Mouse (Mus musculus): ENCODE measurements around the gene Cdc42ep2. TPM values are rescaled to one million over a fixed set of nuclear protein-coding genes. Genes with fewer than 3 reads are reported as not detected.

Gene Cdc42ep2
- polyA plus RNA-seq, 1 experiment from 2014 or later = 2.2 TPM

GRCm38 (mm10) chr19:5878362-5878722 is 46.3 kb downstream of the Cdc42ep2 start:
- Histone ChIP-seq H3K4me3 (peak overlapping the region; percentile 31; the same call in 1 of the 2 replicates), H3K9me3 (no peaks in the 10 kb centered on the region), H3K27me3 (replicated peaks; ENCODE audit: low read depth, poor library complexity, severe bottlenecking) (no peaks in the 10 kb centered on the region), H3K27ac (replicated peaks) (peak overlapping the region; percentile 58; the same call in 1 of the 2 replicates), H3K36me3 (replicated peaks) (no peaks in the 10 kb centered on the region), H3K4me1 (peaks cover 37% of the 10 kb centered on the region)
- WGBS = 85% methylated on average over 7 of the region's 7 CpGs
- DNase-seq (ENCODE audit: low spot score) = no peak

GRCm38 (mm10) chr19:5877618-5878361 is 46.8 kb downstream of the Cdc42ep2 start, which contains the start of gene Slc25a45:
Slc25a45 (plus strand) TSS chr19:5877808.
- H3K4me3 ChIP-seq = peak within 1 kb of the TSS; percentile 31; the same call in 1 of the 2 replicates
- H3K27ac ChIP-seq (replicated peaks) = peak within 1 kb of the TSS; percentile 58

GRCm38 (mm10) chr19:5874969-5875480 is 49.6 kb downstream of the Cdc42ep2 start, which contains the start of gene Frmd8:
Frmd8 (minus strand) TSS chr19:5875274.
- H3K36me3 ChIP-seq (replicated peaks) = peaks cover 24% of the 10 kb centered on the region
- DNase-seq (ENCODE audit: low spot score) = peak; percentile 93
- H3K27me3 ChIP-seq (replicated peaks; ENCODE audit: low read depth, poor library complexity, severe bottlenecking) = no peaks in the 10 kb centered on the region
- H3K27ac ChIP-seq (replicated peaks) = peak within 1 kb of the TSS; percentile 88
- peaks cover 68% of the 10 kb centered on the region for H3K4me1 ChIP-seq
- under 1% methylated on average over 37 of the region's 37 CpGs for WGBS
- H3K4me3 ChIP-seq = peak within 1 kb of the TSS; percentile 83
- no peaks in the 10 kb centered on the region for H3K9me3 ChIP-seq

More at GRCm38 (mm10) chr19:5877618-5878361, 46.8 kb downstream of the Cdc42ep2 start, which contains the start of gene Slc25a45:
- peaks cover 42% of the 10 kb centered on the region for H3K4me1 ChIP-seq
- peaks cover 5% of the 10 kb centered on the region for H3K36me3 ChIP-seq (replicated peaks)
- H3K27me3 ChIP-seq (replicated peaks; ENCODE audit: low read depth, poor library complexity, severe bottlenecking) = no peaks in the 10 kb centered on the region
- 47% methylated on average over 15 of the region's 15 CpGs for WGBS
- no peaks in the 10 kb centered on the region for H3K9me3 ChIP-seq
- peak; percentile 79 for DNase-seq (ENCODE audit: low spot score)

GRCm38 (mm10) chr19:5874391-5874968 is 50.1 kb downstream of the Cdc42ep2 start:
- WGBS = 15% methylated on average over 13 of the region's 13 CpGs
- no peak for DNase-seq (ENCODE audit: low spot score)
- H3K27me3 ChIP-seq (replicated peaks; ENCODE audit: low read depth, poor library complexity, severe bottlenecking) = no peaks in the 10 kb centered on the region
- peaks cover 29% of the 10 kb centered on the region for H3K36me3 ChIP-seq (replicated peaks)
- peak overlapping the region; percentile 83 for H3K4me3 ChIP-seq
- peaks cover 71% of the 10 kb centered on the region for H3K4me1 ChIP-seq
- H3K27ac ChIP-seq (replicated peaks) = peak overlapping the region; percentile 88
- no peaks in the 10 kb centered on the region for H3K9me3 ChIP-seq

- Histone ChIP-seq H3K4me1 (peaks cover 64% of the 10 kb centered on the region), H3K4me3 (peak overlapping the region; percentile 83; the same call in 1 of the 2 replicates), H3K27ac (replicated peaks) (peak overlapping the region; percentile 30; the same call in 1 of the 2 replicates), H3K36me3 (replicated peaks) (peaks cover 44% of the 10 kb centered on the region), H3K27me3 (replicated peaks; ENCODE audit: low read depth, poor library complexity, severe bottlenecking) (no peaks in the 10 kb centered on the region), H3K9me3 (no peaks in the 10 kb centered on the region)
- WGBS = 89% methylated on average over 19 of the region's 19 CpGs
- DNase-seq (ENCODE audit: low spot score) = no peak
These were observed 51.6 kb downstream of the Cdc42ep2 start for GRCm38 (mm10) chr19:5872931-5873556.

GRCm38 (mm10) chr19:5872528-5872927 is 52.1 kb downstream of the Cdc42ep2 start:
- Histone ChIP-seq H3K4me1 (peaks cover 63% of the 10 kb centered on the region), H3K27ac (replicated peaks) (peak overlapping the region; percentile 30; the same call in 1 of the 2 replicates), H3K36me3 (replicated peaks) (peaks cover 49% of the 10 kb centered on the region), H3K4me3 (peak overlapping the region; percentile 83; the same call in 1 of the 2 replicates), H3K27me3 (replicated peaks; ENCODE audit: low read depth, poor library complexity, severe bottlenecking) (no peaks in the 10 kb centered on the region), H3K9me3 (no peaks in the 10 kb centered on the region)
- WGBS = 89% methylated on average over 4 of the region's 4 CpGs
- DNase-seq (ENCODE audit: low spot score) = no peak

GRCm38 (mm10) chr19:5871683-5872082 is 52.9 kb downstream of the Cdc42ep2 start:
- peaks cover 57% of the 10 kb centered on the region for H3K36me3 ChIP-seq (replicated peaks)
- H3K4me1 ChIP-seq = peaks cover 61% of the 10 kb centered on the region
- no peak for DNase-seq (ENCODE audit: low spot score)

GRCm38 (mm10) chr19:5871273-5871672 is 53.3 kb downstream of the Cdc42ep2 start:
- Histone ChIP-seq H3K36me3 (replicated peaks) (peaks cover 61% of the 10 kb centered on the region), H3K4me1 (peaks cover 61% of the 10 kb centered on the region), H3K27me3 (replicated peaks; ENCODE audit: low read depth, poor library complexity, severe bottlenecking) (no peaks in the 10 kb centered on the region), H3K4me3 (peak overlapping the region; percentile 45), H3K27ac (replicated peaks) (peak overlapping the region; percentile 89), H3K9me3 (no peaks in the 10 kb centered on the region)
- WGBS = 4% methylated on average over 7 of the region's 7 CpGs
- DNase-seq (ENCODE audit: low spot score) = peak; percentile 84

More at GRCm38 (mm10) chr19:5871683-5872082, 52.9 kb downstream of the Cdc42ep2 start:
- peak overlapping the region; percentile 45 for H3K4me3 ChIP-seq
- no peaks in the 10 kb centered on the region for H3K9me3 ChIP-seq
- peak overlapping the region; percentile 89 for H3K27ac ChIP-seq (replicated peaks)
- WGBS = 42% methylated on average over 6 of the region's 6 CpGs
- H3K27me3 ChIP-seq (replicated peaks; ENCODE audit: low read depth, poor library complexity, severe bottlenecking) = no peaks in the 10 kb centered on the region

- WGBS = 88% methylated on average over 6 of the region's 6 CpGs
- H3K36me3 ChIP-seq (replicated peaks) = peaks cover 91% of the 10 kb centered on the region
These were observed 56.5 kb downstream of the Cdc42ep2 start for GRCm38 (mm10) chr19:5868096-5868495.

More at GRCm38 (mm10) chr19:5868096-5868495, 56.5 kb downstream of the Cdc42ep2 start:
- no peak for DNase-seq (ENCODE audit: low spot score)
- H3K27ac ChIP-seq (replicated peaks) = 0 out of 2 replicates have a peak overlapping the region, but pooled peaks have one; percentile 11
- no peak overlapping the region for H3K4me3 ChIP-seq
- H3K9me3 ChIP-seq = no peaks in the 10 kb centered on the region
- H3K4me1 ChIP-seq = peaks cover 39% of the 10 kb centered on the region
- H3K27me3 ChIP-seq (replicated peaks; ENCODE audit: low read depth, poor library complexity, severe bottlenecking) = no peaks in the 10 kb centered on the region

Other genes with a start within 250 kb of the Cdc42ep2 start
- 32.1 and 34.0 TPM in 2 replicates for gene Map3k11, start 236.1 kb downstream of the Cdc42ep2 start, polyA plus RNA-seq (2016; fragmentation: Nextera tagmentation; extraction: Ambion mirVana)
- gene Pcnx3, start 235.9 kb downstream of the Cdc42ep2 start, polyA plus RNA-seq (2016; fragmentation: Nextera tagmentation; extraction: Ambion mirVana) = 30.3 and 30.6 TPM in 2 replicates
- gene Kcnk7, start 220.4 kb downstream of the Cdc42ep2 start, polyA plus RNA-seq (2016; fragmentation: Nextera tagmentation; extraction: Ambion mirVana) = 0.19 and 0.23 TPM in 2 replicates
- gene Ehbp1l1, start 198.5 kb downstream of the Cdc42ep2 start, polyA plus RNA-seq (2016; fragmentation: Nextera tagmentation; extraction: Ambion mirVana) = 7.9 and 8.0 TPM in 2 replicates
- 147 and 151 TPM in 2 replicates for gene Fam89b, start 195.2 kb downstream of the Cdc42ep2 start, polyA plus RNA-seq (2016; fragmentation: Nextera tagmentation; extraction: Ambion mirVana)
- gene Ltbp3, start 183.9 kb downstream of the Cdc42ep2 start, polyA plus RNA-seq (2016; fragmentation: Nextera tagmentation; extraction: Ambion mirVana) = 3.4 and 3.5 TPM in 2 replicates
- 72.0 and 74.9 TPM in 2 replicates for gene Scyl1, start 153.4 kb downstream of the Cdc42ep2 start, polyA plus RNA-seq (2016; fragmentation: Nextera tagmentation; extraction: Ambion mirVana)
- gene Frmd8, start 49.5 kb downstream of the Cdc42ep2 start, polyA plus RNA-seq (2016; fragmentation: Nextera tagmentation; extraction: Ambion mirVana) = 44.6 and 45.4 TPM in 2 replicates
- gene Slc25a45, start 47.0 kb downstream of the Cdc42ep2 start, polyA plus RNA-seq (2016; fragmentation: Nextera tagmentation; extraction: Ambion mirVana) = 2.5 and 2.9 TPM in 2 replicates
- 6.8 and 7.4 TPM in 2 replicates for gene Tigd3, start 30.7 kb downstream of the Cdc42ep2 start, polyA plus RNA-seq (2016; fragmentation: Nextera tagmentation; extraction: Ambion mirVana)
- 231 and 251 TPM in 2 replicates for gene Dpf2, start 11.8 kb downstream of the Cdc42ep2 start, polyA plus RNA-seq (2016; fragmentation: Nextera tagmentation; extraction: Ambion mirVana)
- 119 and 120 TPM in 2 replicates for gene Pola2, start 39.4 kb upstream of the Cdc42ep2 start, polyA plus RNA-seq (2016; fragmentation: Nextera tagmentation; extraction: Ambion mirVana)
- not detected in 2 replicates for gene Slc22a20, start 61.3 kb upstream of the Cdc42ep2 start, polyA plus RNA-seq (2016; fragmentation: Nextera tagmentation; extraction: Ambion mirVana)
- 2.9 and 3.2 TPM in 2 replicates for gene Capn1, start 91.1 kb upstream of the Cdc42ep2 start, polyA plus RNA-seq (2016; fragmentation: Nextera tagmentation; extraction: Ambion mirVana)
- 34.5 and 38.1 TPM in 2 replicates for gene Syvn1, start 121.8 kb upstream of the Cdc42ep2 start, polyA plus RNA-seq (2016; fragmentation: Nextera tagmentation; extraction: Ambion mirVana)
- gene Mrpl49, start 133.0 kb upstream of the Cdc42ep2 start, polyA plus RNA-seq (2016; fragmentation: Nextera tagmentation; extraction: Ambion mirVana) = 82.5 and 84.6 TPM in 2 replicates
- 831 and 861 TPM in 2 replicates for gene Fau, start 133.0 kb upstream of the Cdc42ep2 start, polyA plus RNA-seq (2016; fragmentation: Nextera tagmentation; extraction: Ambion mirVana)
- gene Znhit2, start 136.4 kb upstream of the Cdc42ep2 start, polyA plus RNA-seq (2016; fragmentation: Nextera tagmentation; extraction: Ambion mirVana) = 33.8 and 35.6 TPM in 2 replicates
- 30.3 and 31.4 TPM in 2 replicates for gene Tm7sf2, start 143.6 kb upstream of the Cdc42ep2 start, polyA plus RNA-seq (2016; fragmentation: Nextera tagmentation; extraction: Ambion mirVana)
- 70.5 and 71.9 TPM in 2 replicates for gene Vps51, start 152.4 kb upstream of the Cdc42ep2 start, polyA plus RNA-seq (2016; fragmentation: Nextera tagmentation; extraction: Ambion mirVana)
- not detected in 2 replicates for gene Tmem262, start 155.2 kb upstream of the Cdc42ep2 start, polyA plus RNA-seq (2016; fragmentation: Nextera tagmentation; extraction: Ambion mirVana)
- 2.0 TPM in 2 replicates for gene Gm28374, start 157.4 kb upstream of the Cdc42ep2 start, polyA plus RNA-seq (2016; fragmentation: Nextera tagmentation; extraction: Ambion mirVana)
- gene Zfpl1, start 160.1 kb upstream of the Cdc42ep2 start, polyA plus RNA-seq (2016; fragmentation: Nextera tagmentation; extraction: Ambion mirVana) = 75.7 and 79.7 TPM in 2 replicates
- 66.2 and 70.1 TPM in 2 replicates for gene Cdca5, start 160.2 kb upstream of the Cdc42ep2 start, polyA plus RNA-seq (2016; fragmentation: Nextera tagmentation; extraction: Ambion mirVana)
- gene AC131692.1, start 169.6 kb upstream of the Cdc42ep2 start, polyA plus RNA-seq (2016; fragmentation: Nextera tagmentation; extraction: Ambion mirVana) = 0.41 and 0.56 TPM in 2 replicates
- 0.87 and 0.89 TPM in 2 replicates for gene Naaladl1, start 181.0 kb upstream of the Cdc42ep2 start, polyA plus RNA-seq (2016; fragmentation: Nextera tagmentation; extraction: Ambion mirVana)
- 66.1 and 67.7 TPM in 2 replicates for gene Sac3d1, start 193.8 kb upstream of the Cdc42ep2 start, polyA plus RNA-seq (2016; fragmentation: Nextera tagmentation; extraction: Ambion mirVana)
- 29.1 and 30.2 TPM in 2 replicates for gene Snx15, start 203.5 kb upstream of the Cdc42ep2 start, polyA plus RNA-seq (2016; fragmentation: Nextera tagmentation; extraction: Ambion mirVana)
- not detected in 2 replicates for gene Batf2, start 216.2 kb upstream of the Cdc42ep2 start, polyA plus RNA-seq (2016; fragmentation: Nextera tagmentation; extraction: Ambion mirVana)
- gene Arl2, start 216.7 kb upstream of the Cdc42ep2 start, polyA plus RNA-seq (2016; fragmentation: Nextera tagmentation; extraction: Ambion mirVana) = 111 and 112 TPM in 2 replicates

Data from embryonic facial prominence, embryonic 10.5 days (tissue).